Mouse (Mus musculus) monocyte, adult 5-6 weeks (primary cell): ENCODE results near the gene Mageb2. TPM values are rescaled to one million over a fixed set of nuclear protein-coding genes. Genes with fewer than 3 reads are reported as not detected.
"Not testable (repeated sequence)": the region's sequence is repeated elsewhere in the genome, so short reads cannot be mapped to it uniquely, and the experiment has no call there.

Source experiments
- ATAC-seq: fragments of 153-309, 156-312 bp; replicated peaks from 2 replicates; pipeline ENCODE4 v1.8.0; 2017; ENCODE audit warnings: mild to moderate bottlenecking; ENCODE audit not compliant: low TSS enrichment, insufficient number of reproducible peaks, severe bottlenecking, poor library complexity, low FRiP score
- total RNA-seq: library from RNA; stranded (forward); fragments of 200-1000, 200-491, 200-594 nt; gene quantifications from 3 replicates; pipeline ENCODE4 v1.2.3, GENCODE M21; 2017

Gene Mageb2
- total RNA-seq, result not detected in 3 replicates

- ATAC-seq, result not testable (repeated sequence)
Observed at GRCm38 (mm10) chrX:91331390-91331789, at the start of gene Mageb2. TSS of gene Mageb2 (plus strand) at chrX:91331690.

DNA sequence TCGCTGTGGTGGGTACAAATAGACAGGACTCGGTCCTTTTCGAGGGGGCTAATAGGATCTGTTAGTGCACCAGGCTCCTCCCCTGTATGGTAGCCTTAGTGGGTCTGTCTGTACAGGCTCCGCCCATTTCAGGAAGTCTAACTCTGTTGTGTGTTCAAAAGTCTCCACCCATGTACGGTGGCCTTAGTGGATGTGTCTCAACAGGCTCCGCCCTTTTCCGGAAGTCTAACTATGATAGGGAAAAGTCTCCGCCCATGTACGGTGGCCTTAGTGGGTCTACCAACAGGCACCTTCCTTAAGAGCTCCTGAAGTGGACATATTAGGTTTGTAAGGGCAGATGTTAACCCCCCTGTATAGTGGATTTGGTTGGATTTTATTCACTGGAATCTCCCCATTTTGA is 18.2 kb upstream of the Mageb2 start:
- ATAC-seq, result not testable (repeated sequence)

Other genes starting within 250 kb of the Mageb2 start
- gene Gm5072, start 60.8 kb downstream of the Mageb2 start, total RNA-seq, result not detected in 3 replicates
- gene Gm8914, start 148.4 kb downstream of the Mageb2 start, total RNA-seq, result not detected in 3 replicates
- gene 1700084M14Rik, start 244.2 kb downstream of the Mageb2 start, total RNA-seq, result not detected in 3 replicates